Comparison of ENCODE assay signal across 29 mouse cellular contexts in genomic region chr10:117288197-117289033, GRCm38 (mm10). TPM values are rescaled to one million over a fixed set of nuclear protein-coding genes. Genes with fewer than 3 reads are reported as not detected.
DNase-seq lines count a peak whose midpoint lies in the region; ATAC-seq and TF ChIP-seq lines count a peak whose summit lies in the region.
"Had no signal": no experiment of that assay in that cellular context is flagged by ENCODE, and none has a peak within 500 bp of the region (broad histone marks: within the 10 kb centered on the region; RNA-seq: fewer than 3 reads in every experiment).

No protein-coding gene starts in this region.

- H3K9ac ChIP-seq in heart, embryonic 14.5 days (ENCODE audit: low read length): no peak overlapping the region
- H3K9ac ChIP-seq in lung, postnatal 0 days (replicated peaks; ENCODE audit: low read depth): no peak overlapping the region
- H3K9ac ChIP-seq: forebrain, embryonic 15.5 days; limb, embryonic 12.5 days had no signal

- no peaks in the 10 kb centered on the region for H3K36me3 ChIP-seq in heart, embryonic 14.5 days (ENCODE audit: control insufficient read depth, insufficient read depth, low read length)
- H3K36me3 ChIP-seq in lung, postnatal 0 days (ENCODE audit: insufficient read depth, low read length): no peaks in the 10 kb centered on the region
- H3K36me3 ChIP-seq: forebrain, embryonic 15.5 days; hindbrain, embryonic 10.5 days; limb, embryonic 12.5 days had no signal

- H3K4me2 ChIP-seq in heart, embryonic 14.5 days (ENCODE audit: low read length): no peak overlapping the region
- H3K4me2 ChIP-seq in lung, postnatal 0 days (replicated peaks; ENCODE audit: low read depth, low read length): no peak overlapping the region
- H3K4me2 ChIP-seq: forebrain, embryonic 15.5 days; limb, embryonic 12.5 days; midbrain, embryonic 11.5 days had no signal

- no peak for DNase-seq in heart, adult 9 months (ENCODE audit: low spot score in 2 of 2)
- DNase-seq in lung, postnatal 0 days (ENCODE audit: low spot score): no peak
- no peak for DNase-seq in lung, adult 18-20 months
- DNase-seq in skeletal muscle tissue, adult 2 months (ENCODE audit: low read depth, low spot score): peak; percentile 18
- DNase-seq in cerebellum, adult 9-10 months: no peak
- no peak for DNase-seq in gastrocnemius, postnatal 4 days (ENCODE audit: low spot score in 2 of 2)
- DNase-seq: adrenal gland, postnatal 25 days; cerebellum, postnatal 10 days; embryo, embryonic 11 days; gastrocnemius, postnatal 14 days; kidney, adult 11 months; lung, adult 2 months; lung, postnatal 36 days; thymus, postnatal 4 days had no signal

- ATAC-seq in heart, embryonic 14.5 days (ENCODE audit: insufficient number of reproducible peaks, insufficient read depth, low FRiP score, low read depth): no peak
- ATAC-seq in lung, postnatal 0 days: 0 out of 2 replicates have a peak, but pooled peaks have one; percentile 34
- peak; percentile 55 for ATAC-seq in common myeloid progenitor, adult 5-6 weeks (replicated peaks; ENCODE audit: low read depth, poor library complexity, severe bottlenecking)
- ATAC-seq: forebrain, embryonic 15.5 days; Patski had no signal

- no peak overlapping the region for H3K4me3 ChIP-seq in heart, embryonic 14.5 days (ENCODE audit: control insufficient read depth in 1 of 2, insufficient read depth in 1 of 2, low read depth in 1 of 2, low read length in 2 of 2)
- H3K4me3 ChIP-seq in lung, postnatal 0 days (ENCODE audit: low read depth, low read length): no peak overlapping the region
- H3K4me3 ChIP-seq: forebrain, embryonic 15.5 days; hindbrain, embryonic 10.5 days; limb, embryonic 12.5 days had no signal

- TF ChIP-seq CTCF in lung, postnatal 0 days (IDR thresholded peaks at IDR 0.05): no peak

- no peaks in the 10 kb centered on the region for H3K9me3 ChIP-seq in heart, embryonic 14.5 days (ENCODE audit: control insufficient read depth, low read length)
- H3K9me3 ChIP-seq in lung, postnatal 0 days (ENCODE audit: low read length): no peaks in the 10 kb centered on the region
- H3K9me3 ChIP-seq: forebrain, embryonic 15.5 days; hindbrain, embryonic 10.5 days; limb, embryonic 12.5 days had no signal

- 88% methylated on average over 9 of the region's 9 CpGs for WGBS in heart, embryonic 14.5 days
- 88% methylated on average over 9 of the region's 9 CpGs for WGBS in lung, postnatal 0 days

- H3K4me1 ChIP-seq in heart, embryonic 14.5 days (ENCODE audit: control insufficient read depth in 2 of 2, insufficient read depth in 2 of 2, low read length in 2 of 2): peaks cover 16 to 17% of the 10 kb centered on the region in 2 experiments
- H3K4me1 ChIP-seq in lung, postnatal 0 days (ENCODE audit: insufficient read depth, low read depth, low read length): no peaks in the 10 kb centered on the region
- H3K4me1 ChIP-seq: forebrain, embryonic 15.5 days; hindbrain, embryonic 10.5 days; limb, embryonic 12.5 days had no signal

- H3K27ac ChIP-seq in heart, embryonic 14.5 days (replicated peaks in 1 of 2; ENCODE audit: control insufficient read depth in 1 of 2, insufficient read depth in 1 of 2, low read depth in 2 of 2, low read length in 2 of 2): peak overlapping the region; percentile 24 to 62; a peak in 3 of 4 replicates
- H3K27ac ChIP-seq in lung, postnatal 0 days (ENCODE audit: low read length): no peak overlapping the region
- H3K27ac ChIP-seq: forebrain, embryonic 15.5 days; hindbrain, embryonic 10.5 days; hindbrain, postnatal 0 days; limb, embryonic 12.5 days had no signal

- no peak for TF ChIP-seq EP300 in lung, postnatal 0 days (IDR thresholded peaks at IDR 0.05)

- H3K27me3 ChIP-seq in heart, embryonic 14.5 days (ENCODE audit: control insufficient read depth, insufficient read depth, low read length): no peaks in the 10 kb centered on the region; the same call in 1 of the 2 replicates
- H3K27me3 ChIP-seq in lung, postnatal 0 days (replicated peaks; ENCODE audit: insufficient read depth, low read length): no peaks in the 10 kb centered on the region
- H3K27me3 ChIP-seq: forebrain, embryonic 15.5 days; limb, embryonic 12.5 days had no signal

RNA-seq across cellular contexts. Expression of gene Lyz1, which starts 4.3 kb away (rescaled TPM):
- 5.1 TPM in 2 replicates for polyA plus RNA-seq in heart, embryonic 14.5 days (2014; fragmentation: Nextera tagmentation; extraction: Ambion mirVana)
- polyA plus RNA-seq in lung, postnatal 0 days (2015; fragmentation: Nextera tagmentation; extraction: Ambion mirVana): 2,166 and 3,269 TPM in 2 replicates
- not detected in 2 replicates for total RNA-seq in common myeloid progenitor, adult 5-6 weeks (2017)
- total RNA-seq in gastrocnemius, postnatal 4 days (2021): 1 to 10 TPM; 3.8 to 4.6 TPM
- total RNA-seq: ES-E14 had no signal
- polyA plus RNA-seq: forebrain, embryonic 15.5 days; hindbrain, embryonic 10.5 days; hindbrain, postnatal 0 days; kidney, embryonic 16.5 days; limb, embryonic 12.5 days; midbrain, embryonic 11.5 days; neural tube, embryonic 11.5 days had no signal

RNA-seq across cellular contexts. Expression of gene Lyz2, which starts 6.3 kb away (rescaled TPM):
- polyA plus RNA-seq in heart, embryonic 14.5 days (2014; fragmentation: Nextera tagmentation; extraction: Ambion mirVana): 106 and 110 TPM in 2 replicates
- polyA plus RNA-seq in lung, postnatal 0 days (2015; fragmentation: Nextera tagmentation; extraction: Ambion mirVana): 2,893 and 3,526 TPM in 2 replicates
- total RNA-seq in common myeloid progenitor, adult 5-6 weeks (2017): 252 and 262 TPM in 2 replicates
- total RNA-seq in gastrocnemius, postnatal 4 days (2021): 10 to 100 TPM; 47.6 to 56.3 TPM

RNA-seq across cellular contexts. Expression of gene 9530003J23Rik, which starts 49.9 kb away (rescaled TPM):
- polyA plus RNA-seq in heart, embryonic 14.5 days (2014; fragmentation: Nextera tagmentation; extraction: Ambion mirVana): not detected in 2 replicates
- polyA plus RNA-seq in lung, postnatal 0 days (2015; fragmentation: Nextera tagmentation; extraction: Ambion mirVana): 3.3 and 4.1 TPM in 2 replicates
- total RNA-seq in common myeloid progenitor, adult 5-6 weeks (2017): not detected in 2 replicates
- total RNA-seq in gastrocnemius, postnatal 4 days (2021): not detected
- total RNA-seq: adrenal gland, postnatal 25 days; ES-E14; gastrocnemius, postnatal 14 days; hindbrain, postnatal 0 days; layer of hippocampus, postnatal 25 days; left cerebral cortex, postnatal 10 days had no signal
- polyA plus RNA-seq: embryonic facial prominence, embryonic 14.5 days; forebrain, embryonic 15.5 days; hindbrain, embryonic 10.5 days; hindbrain, postnatal 0 days; kidney, embryonic 16.5 days; large intestine, adult 2 months; limb, embryonic 12.5 days; neural tube, embryonic 11.5 days had no signal
